Mouse (Mus musculus) olfactory bulb, adult 2 months (tissue): ENCODE measurements around the gene Mmp9.

ENCODE experiments used
- CTCF ChIP-seq: fragments of 200-500 bp; IDR thresholded peaks from 2 replicates; pipeline ENCODE4 v1.5.1; 2012; ENCODE audit warnings: low read depth, mild to moderate bottlenecking, low read length, moderate library complexity; ENCODE audit not compliant: insufficient read depth
- POLR2A ChIP-seq: fragments of 200-500 bp; IDR thresholded peaks from 2 replicates; pipeline ENCODE4 v1.6.1; 2012; ENCODE audit warnings: mild to moderate bottlenecking, low read depth, low read length, moderate library complexity; ENCODE audit not compliant: insufficient read depth

GRCm38 (mm10) chr2:164964981-164965380 is 24.4 kb downstream of the Mmp9 start:
- TF ChIP-seq CTCF (no peak), POLR2A (no peak)
